Mouse (Mus musculus) gastrocnemius, adult 18-20 months (tissue): ENCODE measurements around the gene Dnaic1. TPM values are rescaled to one million over a fixed set of nuclear protein-coding genes. Genes with fewer than 3 reads are reported as not detected.

Experiments
- DNase-seq: peaks from one replicate; pipeline ENCODE4 v3.0.0; 2021; ENCODE audit warnings: low spot score
- total RNA-seq, 2 experiments: library from RNA; stranded (reverse); gene quantifications; 2 replicates each; pipeline ENCODE4 v1.2.3; 2021

Gene Dnaic1
- total RNA-seq, 2 experiments from 2014 or later = 0.55 to 0.73 TPM

- DNase-seq = no peak
Observed at GRCm38 (mm10) chr4:41571490-41571889, 1.9 kb downstream of the Dnaic1 start.

GRCm38 (mm10) chr4:41573492-41573891, 3.9 kb downstream of the Dnaic1 start:
- DNase-seq = no peak

GRCm38 (mm10) chr4:41575914-41576313, 6.3 kb downstream of the Dnaic1 start:
- DNase-seq = no peak

- no peak for DNase-seq
Observed at GRCm38 (mm10) chr4:41583353-41583752, 13.8 kb downstream of the Dnaic1 start.

- no peak for DNase-seq
Observed at GRCm38 (mm10) chr4:41602818-41603217, 33.2 kb downstream of the Dnaic1 start.

GRCm38 (mm10) chr4:41604476-41605396, 35.2 kb downstream of the Dnaic1 start:
- DNase-seq = no peak

GRCm38 (mm10) chr4:41606784-41607183, 37.2 kb downstream of the Dnaic1 start:
- no peak for DNase-seq

GRCm38 (mm10) chr4:41609681-41610593, 40.4 kb downstream of the Dnaic1 start:
- no peak for DNase-seq

- peak; percentile 68 for DNase-seq
Observed at GRCm38 (mm10) chr4:41610594-41610980, 41.0 kb downstream of the Dnaic1 start.

- no peak for DNase-seq
Observed at GRCm38 (mm10) chr4:41612166-41612565, 42.6 kb downstream of the Dnaic1 start.

- DNase-seq = peak; percentile 85
Observed at GRCm38 (mm10) chr4:41614156-41614555, 44.6 kb downstream of the Dnaic1 start.

- no peak for DNase-seq
Observed at GRCm38 (mm10) chr4:41615661-41616599, 46.4 kb downstream of the Dnaic1 start.

- DNase-seq = peak; percentile 91
Observed at GRCm38 (mm10) chr4:41618916-41619746, 49.6 kb downstream of the Dnaic1 start.

GRCm38 (mm10) chr4:41622071-41622470, 52.5 kb downstream of the Dnaic1 start:
- no peak for DNase-seq

- no peak for DNase-seq
Observed at GRCm38 (mm10) chr4:41628202-41628927, 58.8 kb downstream of the Dnaic1 start.

- no peak for DNase-seq
Observed at GRCm38 (mm10) chr4:41630196-41630595, 60.6 kb downstream of the Dnaic1 start.

- peak; percentile 42 for DNase-seq
Observed at GRCm38 (mm10) chr4:41631390-41631789, 61.8 kb downstream of the Dnaic1 start.

- DNase-seq = no peak
Observed at GRCm38 (mm10) chr4:41633001-41633400, 63.4 kb downstream of the Dnaic1 start.

GRCm38 (mm10) chr4:41634631-41635030, 65.1 kb downstream of the Dnaic1 start:
- no peak for DNase-seq
